1 mouse cellular context compared by ENCODE assay signal in the genomic region with DNA sequence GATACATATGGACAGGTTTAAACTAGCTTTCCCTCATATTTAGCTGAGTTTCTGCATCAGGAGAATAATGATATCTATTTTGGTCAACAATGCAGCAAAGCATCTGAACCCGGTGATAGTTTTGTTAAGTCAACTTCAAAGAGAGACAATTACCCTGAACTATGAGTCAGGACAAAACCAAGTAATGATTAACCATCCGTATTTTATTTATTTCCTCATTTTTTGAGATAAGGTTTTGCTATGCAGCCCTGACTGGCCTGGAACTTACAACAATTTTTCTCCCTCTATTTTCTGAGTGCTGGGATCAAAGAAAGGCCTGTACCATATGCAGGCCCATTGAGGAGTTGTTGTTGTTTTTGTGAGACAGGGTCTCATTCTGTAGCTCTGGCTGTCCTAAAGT.
TF ChIP-seq lines count a peak whose summit lies in the region.

No protein-coding gene starts in this region.

TF ChIP-seq in MEL, 35 proteins besides CTCF, POLR2A, EP300 and RAD21:
- TF ChIP-seq GATA1 (IDR thresholded peaks at IDR 0.05; ENCODE audit: low read depth, low read length) = peak; percentile 51; the same call in 1 of the 2 replicates
- peak; percentile 10; the same call in 1 of the 2 replicates for TF ChIP-seq TAL1 (IDR thresholded peaks at IDR 0.05; ENCODE audit: low read length)
- peak; percentile 35; the same call in 1 of the 2 replicates for TF ChIP-seq RCOR1 (IDR thresholded peaks at IDR 0.05; ENCODE audit: low read depth, low read length)
- TF ChIP-seq KAT2A (conservative IDR thresholded peaks at IDR 0.05; ENCODE audit: low read depth, low read length) = no peak
